Mouse (Mus musculus) small intestine, adult 2 months (tissue): Measurements from ENCODE around the gene Etfb.

ENCODE experiments used
- CTCF ChIP-seq: fragments of 200-500 bp; IDR thresholded peaks from 2 replicates; pipeline ENCODE4 v1.5.1; 2012; ENCODE audit warnings: low read depth, mild to moderate bottlenecking, control low read depth, inconsistent platforms, low read length, moderate library complexity, mixed read lengths; ENCODE audit not compliant: insufficient replicate concordance, insufficient read length; ENCODE audit errors: extremely low read depth
- POLR2A ChIP-seq: fragments of 200-500 bp; IDR thresholded peaks from 2 replicates; pipeline ENCODE4 v1.6.1; 2012; ENCODE audit warnings: low read depth, mild to moderate bottlenecking, control low read depth, inconsistent platforms, low read length, moderate library complexity

DNA sequence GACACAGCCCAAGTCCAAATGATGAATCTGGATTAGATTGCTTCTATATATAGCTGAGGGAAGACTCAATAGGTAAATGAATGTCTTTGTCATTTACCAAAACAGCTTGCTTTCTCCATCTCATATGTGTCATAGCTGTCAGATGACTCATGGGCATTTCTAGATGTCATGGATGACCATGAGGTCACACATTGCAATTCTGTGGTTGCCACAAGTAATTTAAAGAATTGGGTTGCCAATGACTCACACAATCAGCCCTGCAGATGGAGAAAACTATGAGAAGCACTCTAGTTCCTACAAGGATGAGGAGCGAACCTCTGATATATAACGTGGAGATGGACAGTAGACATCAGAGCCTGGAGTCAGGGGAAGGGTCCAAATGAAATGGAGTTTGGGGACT is 44.4 kb upstream of the Etfb start:
- no peak for TF ChIP-seq CTCF
- TF ChIP-seq POLR2A = no peak
